Mouse (Mus musculus): ENCODE measurements around the gene Celf1.

DNA sequence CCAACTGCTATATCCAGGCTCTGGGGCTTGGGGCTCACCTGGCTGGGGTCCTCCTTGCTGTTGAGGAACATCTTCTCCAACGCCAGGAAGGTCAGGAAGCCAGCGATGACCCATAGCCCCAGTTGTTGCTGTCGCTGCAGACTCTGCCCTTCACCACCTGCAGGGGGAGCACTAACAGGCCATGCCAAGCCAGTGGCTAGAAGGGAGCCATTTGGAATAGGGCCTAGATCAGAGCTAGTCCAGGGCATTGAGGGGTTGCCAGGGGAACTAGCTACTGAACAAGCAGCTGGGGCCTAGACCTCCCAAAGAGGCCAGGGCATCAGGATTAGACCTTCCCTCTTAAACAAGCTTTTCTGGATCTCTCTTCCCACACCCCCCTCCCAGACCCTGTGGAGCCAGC, 125.4 kb downstream of the Celf1 start:
- TF ChIP-seq POLR2A (IDR thresholded peaks at IDR 0.05; ENCODE audit: low read depth, low read length): no peak
- peak; percentile 71; the same call in 1 of the 2 replicates for TF ChIP-seq CTCF (IDR thresholded peaks at IDR 0.05; ENCODE audit: extremely low read depth, insufficient read length, insufficient replicate concordance, low read depth, low read length)

Data from small intestine, adult 2 months (tissue).